24 mouse cellular contexts compared by ENCODE assay signal in the genomic region with DNA sequence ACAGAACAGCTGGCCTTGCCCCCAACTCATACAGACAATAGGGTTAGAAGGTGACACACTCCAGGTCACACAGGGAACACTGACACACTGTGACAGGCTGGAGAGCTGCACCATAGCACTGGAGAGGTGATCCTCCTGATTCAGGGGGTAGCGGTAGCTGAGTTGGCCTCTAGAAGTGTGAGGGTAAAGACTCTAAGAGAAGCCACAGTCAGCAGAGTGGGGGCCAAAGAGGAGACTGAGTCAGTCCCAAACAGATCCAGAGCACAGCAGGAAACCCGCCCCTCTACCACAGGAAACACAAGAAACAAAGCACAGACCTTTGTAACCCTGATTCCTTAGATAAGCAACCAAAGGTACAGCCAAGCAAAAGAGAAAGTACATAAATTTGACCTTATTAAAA. TPM values are rescaled to one million over a fixed set of nuclear protein-coding genes. Genes with fewer than 3 reads are reported as not detected.
DNase-seq lines count a peak whose midpoint lies in the region; ATAC-seq and TF ChIP-seq lines count a peak whose summit lies in the region.
"Had no signal": no experiment of that assay in that cellular context is flagged by ENCODE, and none has a peak within 500 bp of the region (broad histone marks: within the 10 kb centered on the region; RNA-seq: fewer than 3 reads in every experiment).

No protein-coding gene starts in this region.

- TF ChIP-seq CTCF in liver, adult 2 months (IDR thresholded peaks at IDR 0.05; ENCODE audit: low read depth, low read length): no peak
- no peak for TF ChIP-seq CTCF in small intestine, adult 2 months (IDR thresholded peaks at IDR 0.05; ENCODE audit: extremely low read depth, insufficient read length, insufficient replicate concordance, low read depth, low read length)

- H3K79me2 ChIP-seq in liver, adult 2 months (ENCODE audit: control insufficient read depth, insufficient read depth, low read length): no peaks in the 10 kb centered on the region

- peak overlapping the region; percentile 37 for H3K27ac ChIP-seq in liver, adult 2 months (replicated peaks; ENCODE audit: insufficient read depth, low read depth, low read length)
- peak overlapping the region; percentile 49 for H3K27ac ChIP-seq in small intestine, adult 2 months (ENCODE audit: insufficient read depth, low read depth, low read length)
- H3K27ac ChIP-seq in neural tube, embryonic 15.5 days (replicated peaks): no peak overlapping the region
- H3K27ac ChIP-seq in midbrain, embryonic 13.5 days: no peak overlapping the region
- H3K27ac ChIP-seq: embryonic facial prominence, embryonic 10.5 days; forebrain, embryonic 15.5 days; hindbrain, embryonic 13.5 days; kidney, postnatal 0 days; limb, embryonic 10.5 days; liver, embryonic 15.5 days; midbrain, embryonic 10.5 days; stomach, embryonic 15.5 days had no signal

- H3K4me1 ChIP-seq in liver, adult 2 months (ENCODE audit: control insufficient read depth, insufficient read depth, low read length): peaks cover 4% of the 10 kb centered on the region
- peaks cover 5% of the 10 kb centered on the region; the same call in 1 of the 2 replicates for H3K4me1 ChIP-seq in small intestine, adult 2 months (ENCODE audit: control insufficient read depth, insufficient read depth, insufficient read length, low read length)
- no peaks in the 10 kb centered on the region; the same call in 1 of the 2 replicates for H3K4me1 ChIP-seq in neural tube, embryonic 15.5 days
- H3K4me1 ChIP-seq in midbrain, embryonic 13.5 days (replicated peaks): no peaks in the 10 kb centered on the region
- H3K4me1 ChIP-seq: embryonic facial prominence, embryonic 10.5 days; forebrain, embryonic 15.5 days; hindbrain, embryonic 13.5 days; limb, embryonic 10.5 days; stomach, embryonic 15.5 days had no signal

- H3K9ac ChIP-seq in liver, adult 2 months (ENCODE audit: low read depth, low read length): no peak overlapping the region
- no peak overlapping the region for H3K9ac ChIP-seq in neural tube, embryonic 15.5 days (replicated peaks)
- no peak overlapping the region for H3K9ac ChIP-seq in midbrain, embryonic 13.5 days (replicated peaks)
- H3K9ac ChIP-seq: forebrain, embryonic 15.5 days; hindbrain, embryonic 13.5 days; liver, embryonic 15.5 days; stomach, embryonic 15.5 days had no signal

- peak; percentile 48 for DNase-seq in liver, adult 2 months (ENCODE audit: extremely low read depth, low read depth, low spot score)
- DNase-seq in liver: no peak
- DNase-seq in thymus, postnatal 4 days: peak; percentile 54
- DNase-seq: adrenal gland, adult 2 months; cerebellum, adult 11-12 months; cerebellum, postnatal 36 days; heart, adult 18-20 months; kidney, adult 11 months; lung, postnatal 10 days had no signal

- no peak for TF ChIP-seq POLR2A in liver, adult 2 months (IDR thresholded peaks at IDR 0.05; ENCODE audit: extremely low read depth, insufficient read depth, low read length)
- no peak for TF ChIP-seq POLR2A in small intestine, adult 2 months (IDR thresholded peaks at IDR 0.05; ENCODE audit: low read depth, low read length)

- 75% methylated on average over 2 of the region's 2 CpGs for WGBS in liver, adult 2 months
- WGBS in small intestine, adult 2 months: 72% methylated on average over 2 of the region's 2 CpGs
- 96% methylated on average over 2 of the region's 2 CpGs for WGBS in neural tube, embryonic 15.5 days
- 91% methylated on average over 2 of the region's 2 CpGs for WGBS in midbrain, embryonic 13.5 days

- no peaks in the 10 kb centered on the region for H3K27me3 ChIP-seq in liver, adult 2 months (ENCODE audit: control insufficient read depth, insufficient read depth, low read length)
- no peaks in the 10 kb centered on the region for H3K27me3 ChIP-seq in small intestine, adult 2 months (ENCODE audit: control insufficient read depth, insufficient read depth, low read length)
- H3K27me3 ChIP-seq in neural tube, embryonic 15.5 days (replicated peaks): no peaks in the 10 kb centered on the region
- H3K27me3 ChIP-seq in midbrain, embryonic 13.5 days: no peaks in the 10 kb centered on the region
- H3K27me3 ChIP-seq: forebrain, embryonic 15.5 days; hindbrain, embryonic 13.5 days; liver, embryonic 15.5 days; stomach, embryonic 15.5 days had no signal

- no peaks in the 10 kb centered on the region; the same call in 1 of the 2 replicates for H3K36me3 ChIP-seq in liver, adult 2 months (ENCODE audit: control insufficient read depth, insufficient read depth, low read length)
- peaks cover 11% of the 10 kb centered on the region; the same call in 1 of the 2 replicates for H3K36me3 ChIP-seq in small intestine, adult 2 months (ENCODE audit: control insufficient read depth, insufficient read depth, low read length)
- H3K36me3 ChIP-seq in neural tube, embryonic 15.5 days: peaks cover 28% of the 10 kb centered on the region
- H3K36me3 ChIP-seq in midbrain, embryonic 13.5 days: peaks cover 49% of the 10 kb centered on the region

- H3K4me2 ChIP-seq in neural tube, embryonic 15.5 days: no peak overlapping the region
- H3K4me2 ChIP-seq in midbrain, embryonic 13.5 days (replicated peaks): no peak overlapping the region
- H3K4me2 ChIP-seq: forebrain, embryonic 15.5 days; hindbrain, embryonic 13.5 days; liver, embryonic 15.5 days; stomach, embryonic 15.5 days had no signal

- H3K9me3 ChIP-seq in neural tube, embryonic 15.5 days (replicated peaks): no peaks in the 10 kb centered on the region
- no peaks in the 10 kb centered on the region for H3K9me3 ChIP-seq in midbrain, embryonic 13.5 days
- H3K9me3 ChIP-seq: forebrain, embryonic 15.5 days; hindbrain, embryonic 13.5 days; limb, embryonic 10.5 days; liver, embryonic 15.5 days; stomach, embryonic 15.5 days had no signal

- no peak overlapping the region for H3K4me3 ChIP-seq in liver, adult 2 months (ENCODE audit: insufficient read depth, low read depth, low read length)
- no peak overlapping the region for H3K4me3 ChIP-seq in small intestine, adult 2 months (ENCODE audit: low read depth, low read length)
- no peak overlapping the region for H3K4me3 ChIP-seq in neural tube, embryonic 15.5 days (replicated peaks)
- H3K4me3 ChIP-seq in midbrain, embryonic 13.5 days (replicated peaks): no peak overlapping the region
- H3K4me3 ChIP-seq: embryonic facial prominence, embryonic 10.5 days; forebrain, embryonic 15.5 days; hindbrain, embryonic 13.5 days; limb, embryonic 10.5 days; liver, embryonic 15.5 days; midbrain, embryonic 10.5 days; stomach, embryonic 15.5 days had no signal

- peak; percentile 98 for ATAC-seq in inflammation-experienced regulatory T-cells, adult 6 months
- ATAC-seq in cerebellum, adult (ENCODE audit: insufficient number of reproducible peaks, low FRiP score, low TSS enrichment): no peak
- no peak for ATAC-seq in neural tube, embryonic 15.5 days (ENCODE audit: low FRiP score)
- no peak for ATAC-seq in midbrain, embryonic 13.5 days
- ATAC-seq: forebrain, embryonic 15.5 days had no signal

RNA-seq across cellular contexts. Expression of a gene that starts 15.8 kb away (rescaled TPM):
- total RNA-seq in liver, adult 2 months (2014; rRNA removed): 2.8 TPM in 2 replicates
- 2.1 and 2.7 TPM in 2 replicates for polyA plus RNA-seq in liver, adult 2 months (2012; rRNA removed)
- polyA plus RNA-seq in inflammation-experienced regulatory T-cells, adult 6 months (2017; shearing (Covaris generic)): 1 to 10 TPM; 2.7 to 7.7 (median 6.8) TPM
- polyA plus RNA-seq in small intestine, adult 2 months (2012; rRNA removed): 0.60 and 0.91 TPM in 2 replicates
- polyA plus RNA-seq in neural tube, embryonic 15.5 days (2015; fragmentation: Nextera tagmentation; extraction: Ambion mirVana): 8.5 and 9.4 TPM in 2 replicates
- 8.6 and 9.5 TPM in 2 replicates for polyA plus RNA-seq in midbrain, embryonic 13.5 days (2015; fragmentation: Nextera tagmentation; extraction: Ambion mirVana)

RNA-seq across cellular contexts. Expression of a gene that starts 34.8 kb away (rescaled TPM):
- total RNA-seq in liver, adult 2 months (2014; rRNA removed): 50.9 and 53.3 TPM in 2 replicates
- 27.3 and 29.5 TPM in 2 replicates for polyA plus RNA-seq in liver, adult 2 months (2012; rRNA removed)
- 100 to 1,000 TPM; 147 to 171 (median 151) TPM for polyA plus RNA-seq in inflammation-experienced regulatory T-cells, adult 6 months (2017; shearing (Covaris generic))
- 17.1 and 33.7 TPM in 2 replicates for polyA plus RNA-seq in small intestine, adult 2 months (2012; rRNA removed)
- polyA plus RNA-seq in neural tube, embryonic 15.5 days (2015; fragmentation: Nextera tagmentation; extraction: Ambion mirVana): 166 and 186 TPM in 2 replicates
- 169 and 171 TPM in 2 replicates for polyA plus RNA-seq in midbrain, embryonic 13.5 days (2015; fragmentation: Nextera tagmentation; extraction: Ambion mirVana)

RNA-seq across cellular contexts. Expression of a gene that starts 34.9 kb away (rescaled TPM):
- 4.9 and 5.2 TPM in 2 replicates for total RNA-seq in liver, adult 2 months (2014; rRNA removed)
- 5.0 and 5.7 TPM in 2 replicates for polyA plus RNA-seq in liver, adult 2 months (2012; rRNA removed)
- polyA plus RNA-seq in inflammation-experienced regulatory T-cells, adult 6 months (2017; shearing (Covaris generic)): 10 to 100 TPM in 2 of 3 experiments, 1 to 10 TPM in 1; 7.7 to 10.3 (median 10.2) TPM
- polyA plus RNA-seq in small intestine, adult 2 months (2012; rRNA removed): 6.5 and 6.8 TPM in 2 replicates
- 61.3 and 64.9 TPM in 2 replicates for polyA plus RNA-seq in neural tube, embryonic 15.5 days (2015; fragmentation: Nextera tagmentation; extraction: Ambion mirVana)
- polyA plus RNA-seq in midbrain, embryonic 13.5 days (2015; fragmentation: Nextera tagmentation; extraction: Ambion mirVana): 52.8 and 55.9 TPM in 2 replicates

RNA-seq across cellular contexts. Expression of a gene that starts 35.8 kb away (rescaled TPM):
- total RNA-seq in liver, adult 2 months (2014; rRNA removed): 39.5 and 42.6 TPM in 2 replicates
- 24.1 and 26.8 TPM in 2 replicates for polyA plus RNA-seq in liver, adult 2 months (2012; rRNA removed)
- polyA plus RNA-seq in inflammation-experienced regulatory T-cells, adult 6 months (2017; shearing (Covaris generic)): 100 to 1,000 TPM; 252 to 286 (median 255) TPM
- 10.2 and 14.1 TPM in 2 replicates for polyA plus RNA-seq in small intestine, adult 2 months (2012; rRNA removed)
- 403 and 479 TPM in 2 replicates for polyA plus RNA-seq in neural tube, embryonic 15.5 days (2015; fragmentation: Nextera tagmentation; extraction: Ambion mirVana)
- 453 and 504 TPM in 2 replicates for polyA plus RNA-seq in midbrain, embryonic 13.5 days (2015; fragmentation: Nextera tagmentation; extraction: Ambion mirVana)

RNA-seq across cellular contexts. Expression of a gene that starts 38.5 kb away (rescaled TPM):
- not detected in 2 replicates for total RNA-seq in liver, adult 2 months (2014; rRNA removed)
- polyA plus RNA-seq in liver, adult 2 months (2012; rRNA removed): not detected in 2 replicates
- polyA plus RNA-seq in inflammation-experienced regulatory T-cells, adult 6 months (2017; shearing (Covaris generic)): 1 to 10 TPM in 2 of 3 experiments, under 1 TPM in 1; 0.58 to 1.4 (median 1.1) TPM
- polyA plus RNA-seq in small intestine, adult 2 months (2012; rRNA removed): not detected in 2 replicates
- polyA plus RNA-seq in neural tube, embryonic 15.5 days (2015; fragmentation: Nextera tagmentation; extraction: Ambion mirVana): 0.45 and 0.52 TPM in 2 replicates
- 0.45 and 1.2 TPM in 2 replicates for polyA plus RNA-seq in midbrain, embryonic 13.5 days (2015; fragmentation: Nextera tagmentation; extraction: Ambion mirVana)
- total RNA-seq: adrenal gland, adult 2 months; ES-E14; heart, adult 18-20 months; left cerebral cortex, adult 18-20 months had no signal
- polyA plus RNA-seq: adrenal gland, adult 2 months had no signal

Comparison
In these comparisons a context has a peak if more than half of its experiments do, and no peak if none do; other contexts are left out.
1. H3K27ac ChIP-seq: peak in liver, adult 2 months (single experiment) and small intestine, adult 2 months (single experiment); none in neural tube, embryonic 15.5 days (single experiment) and midbrain, embryonic 13.5 days (single experiment).